Mouse (Mus musculus) 3134 (cell line): ENCODE data around the gene Acot7.

Source experiments
- DNase-seq: peaks from one replicate; pipeline ENCODE4 v3.0.0-alpha.2; 2011; ENCODE audit warnings: low spot score; ENCODE audit not compliant: insufficient read length; ENCODE audit errors: extremely low read depth

Acot7 gene

DNA sequence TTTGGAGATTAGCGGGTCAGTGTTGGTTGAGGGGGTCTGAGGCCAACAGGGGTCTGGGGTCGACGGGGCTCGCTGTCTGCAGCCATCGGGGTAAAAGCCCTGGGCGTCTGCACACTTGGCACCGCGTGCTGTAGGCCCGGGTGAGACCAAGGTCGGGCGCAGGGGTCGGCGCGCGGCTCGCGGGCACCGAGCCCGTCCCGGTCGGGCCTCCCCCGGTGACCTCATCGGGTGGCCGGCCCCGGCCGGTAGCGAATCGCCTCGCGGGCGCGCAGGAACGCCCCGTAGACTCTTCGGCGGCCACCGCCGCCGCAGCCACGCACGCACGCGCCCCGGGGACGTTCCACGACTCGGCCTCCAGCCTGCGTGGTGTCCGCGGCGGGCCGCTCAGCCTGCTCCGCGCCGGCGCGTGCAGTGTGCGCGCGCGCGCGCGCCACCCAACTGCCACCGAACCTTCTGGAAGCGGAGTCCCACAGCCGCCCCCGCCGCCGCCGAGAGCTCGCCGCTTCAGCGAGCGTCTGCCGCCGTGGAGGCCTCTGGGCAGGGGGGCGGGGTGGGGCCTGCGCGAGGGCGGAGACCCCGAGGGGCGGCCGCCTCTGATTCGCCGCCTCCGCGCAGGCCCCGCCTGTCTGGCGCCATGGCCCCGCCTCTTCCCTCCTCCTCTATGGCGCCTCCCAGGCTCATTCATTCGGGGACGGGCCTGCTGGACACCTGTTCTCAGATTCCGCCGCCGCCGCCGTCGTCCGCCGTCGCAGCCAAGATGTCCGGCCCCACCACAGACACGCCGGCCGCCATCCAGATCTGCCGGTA lies at the start of gene Acot7:
Gene Acot7 (plus strand): TSS at position 598 of the 807 bp plus-strand sequence.
- peak; percentile 86 for DNase-seq

DNA sequence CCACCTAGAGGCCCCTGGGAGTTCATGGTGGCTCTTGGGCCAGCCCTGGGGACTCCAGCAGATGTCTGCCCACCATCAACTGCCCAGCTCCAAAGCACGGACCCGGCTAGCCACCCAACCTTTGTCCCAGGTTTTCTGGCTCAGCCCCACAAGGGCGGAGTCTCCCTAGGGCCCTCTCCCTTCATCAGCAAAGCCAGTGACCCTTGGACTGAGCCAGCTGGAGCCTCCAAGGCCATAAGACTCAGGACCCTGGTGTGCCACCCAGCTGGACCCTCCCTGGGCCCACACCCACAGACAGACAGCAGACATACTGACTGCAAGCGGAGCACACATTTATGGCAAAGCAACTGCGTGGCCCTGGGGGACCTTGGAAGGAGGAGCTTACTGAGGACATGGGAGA lies 49.1 kb upstream of the Acot7 start:
- no peak for DNase-seq

DNA sequence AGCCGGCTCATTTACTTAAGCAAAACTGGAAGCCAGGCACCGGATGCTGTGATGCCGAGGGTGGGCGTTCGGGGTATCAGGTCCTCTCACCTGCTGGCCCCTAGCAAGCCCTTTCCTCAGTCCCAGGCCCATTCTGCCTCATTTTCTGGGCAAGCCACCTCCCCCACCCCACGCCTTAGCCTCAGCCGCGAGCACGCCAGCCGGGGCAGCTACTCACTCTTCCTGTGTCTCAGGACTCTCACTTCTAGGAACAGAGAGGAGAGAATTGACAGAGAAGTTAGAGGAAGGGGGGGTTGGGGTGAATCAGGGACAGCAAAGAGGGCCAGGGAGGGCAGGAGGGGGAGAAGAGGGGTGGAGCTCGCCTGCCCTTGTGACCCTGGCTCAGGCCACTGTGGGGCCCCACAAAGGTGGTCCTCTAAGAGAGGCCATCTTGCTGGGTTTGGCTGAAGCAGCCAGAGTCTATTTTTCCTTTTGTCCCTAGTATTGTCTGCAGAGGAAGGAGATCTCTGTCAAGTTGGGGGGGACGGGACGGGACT lies 48.5 kb upstream of the Acot7 start:
- no peak for DNase-seq

DNA sequence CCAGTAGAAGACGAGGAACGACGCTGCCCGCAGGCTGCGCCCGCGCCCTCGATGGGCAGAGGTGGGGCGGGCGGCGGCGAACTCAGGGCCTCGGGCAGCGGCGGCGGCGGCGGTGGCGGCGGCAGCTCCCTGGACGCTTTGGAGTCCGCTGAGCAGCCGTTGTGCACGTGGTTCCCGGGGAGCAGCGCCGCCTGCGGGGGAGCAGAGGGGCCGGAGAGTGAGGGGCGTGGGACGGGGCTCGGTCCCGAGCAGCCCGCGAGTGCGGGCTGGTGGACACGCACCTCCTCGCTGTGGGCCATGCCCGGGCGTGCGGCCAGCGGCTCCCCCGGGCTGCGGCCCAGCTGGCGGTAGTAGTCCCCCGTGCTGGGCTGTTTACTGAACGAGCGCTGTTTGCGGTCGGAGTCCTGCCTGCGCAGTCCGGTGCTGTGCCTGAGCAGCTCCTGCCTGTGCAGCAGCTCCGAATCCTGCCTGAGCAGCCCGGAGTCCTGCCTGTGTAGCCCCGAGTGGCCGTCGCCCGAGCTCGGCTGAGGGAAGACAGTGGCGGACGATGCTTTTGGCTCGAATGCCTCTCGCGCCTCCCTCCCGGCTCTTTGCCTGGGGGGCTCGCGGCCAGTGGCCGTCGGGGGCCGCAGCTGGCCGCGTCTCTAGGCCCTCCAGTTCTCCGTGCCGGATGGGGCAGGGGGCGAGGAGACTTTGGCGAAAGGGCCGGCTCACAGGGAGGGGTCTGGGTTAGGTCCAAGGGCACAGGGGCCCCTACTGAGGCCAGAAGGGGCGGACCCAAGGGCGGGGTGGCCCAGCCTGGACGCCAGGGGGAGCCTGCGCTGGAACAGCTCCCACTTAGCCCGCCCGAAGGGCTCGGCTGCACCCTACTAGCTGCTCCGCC lies 46.9 kb upstream of the Acot7 start:
- no peak for DNase-seq

DNA sequence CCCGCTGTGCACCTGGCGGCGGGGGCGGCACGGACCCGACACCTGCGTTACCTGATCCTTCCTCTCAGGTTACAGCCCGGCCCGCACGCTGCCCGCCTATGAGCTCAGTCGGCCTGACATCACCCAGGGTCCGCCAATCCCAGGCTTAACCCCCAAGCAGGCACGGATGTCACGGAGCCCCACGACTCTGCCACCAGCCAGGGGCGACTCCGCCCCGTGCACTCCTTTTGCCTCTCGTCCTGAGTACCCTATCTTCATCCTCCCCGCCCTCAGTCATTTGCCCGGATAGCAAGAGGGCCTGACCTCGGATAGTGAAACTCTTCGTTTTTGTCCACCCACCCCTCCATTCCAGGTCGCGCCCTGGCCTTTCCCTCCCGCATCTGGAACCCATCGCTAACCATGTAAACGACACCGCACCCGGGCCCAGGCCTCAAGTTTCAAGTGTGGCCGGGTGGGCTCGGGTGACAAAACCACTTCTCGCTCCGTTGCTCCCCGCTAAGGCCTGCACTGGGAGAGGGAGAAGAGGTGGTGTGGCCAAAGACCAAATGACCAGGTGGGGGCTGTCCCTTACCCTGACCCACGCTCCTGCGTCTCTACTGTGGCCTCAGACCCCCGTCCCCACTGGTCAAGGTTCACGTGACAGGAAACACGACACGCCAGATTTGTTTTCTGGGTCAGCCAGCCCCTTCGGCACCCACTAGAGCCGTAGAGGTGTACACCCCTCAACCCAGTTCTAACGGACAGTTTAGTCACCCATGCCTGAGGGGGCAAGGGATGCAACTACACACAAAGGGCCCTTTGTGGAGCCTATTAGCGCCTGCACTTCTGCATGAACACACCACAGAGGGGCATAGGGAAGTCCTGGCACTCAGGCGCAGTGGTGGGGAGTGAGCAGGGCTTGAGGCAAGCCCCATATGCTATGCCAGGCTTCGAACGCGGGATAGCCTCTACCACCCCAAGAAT lies 45.8 kb upstream of the Acot7 start:
- DNase-seq = no peak

DNA sequence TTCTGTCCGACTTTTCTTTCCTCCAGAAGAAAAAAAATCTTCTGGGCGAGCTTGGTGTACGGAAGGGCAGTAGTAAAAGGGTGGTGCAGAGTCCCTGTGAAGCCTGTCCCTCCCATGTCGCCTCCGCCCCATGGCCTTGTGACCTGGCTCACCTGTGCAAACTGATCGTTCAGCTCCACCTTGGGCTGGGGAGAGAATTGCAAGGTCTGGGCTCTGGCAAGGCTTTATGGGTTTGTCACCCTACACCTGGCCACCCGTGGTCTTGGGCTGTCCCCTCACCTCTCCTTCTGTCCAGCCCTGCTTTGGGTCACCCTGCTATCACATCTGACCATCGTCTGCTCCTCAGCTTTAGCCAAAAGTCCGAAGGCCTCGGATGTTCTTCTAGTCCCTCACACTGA lies 45.2 kb upstream of the Acot7 start:
- no peak for DNase-seq

DNA sequence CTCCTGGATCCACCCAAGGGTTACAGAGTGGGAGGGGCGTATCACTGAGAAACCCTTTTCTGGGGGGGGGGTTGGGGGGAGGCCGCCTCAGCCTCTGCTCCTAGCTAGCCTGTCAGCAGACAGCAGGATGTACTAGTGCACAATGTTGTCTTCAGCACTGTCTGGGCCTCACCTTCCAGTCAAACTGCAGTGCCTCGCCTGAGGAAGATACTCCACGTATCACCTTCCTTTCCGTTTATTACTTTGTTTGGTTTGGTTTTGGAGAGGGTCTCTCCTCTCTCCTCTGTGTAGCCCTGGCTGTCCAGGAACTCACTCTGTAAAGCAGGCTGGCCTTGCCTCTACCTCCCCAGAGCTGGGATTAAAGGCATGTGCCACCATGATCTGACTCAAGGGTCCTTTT lies 44.7 kb upstream of the Acot7 start:
- DNase-seq = no peak

DNA sequence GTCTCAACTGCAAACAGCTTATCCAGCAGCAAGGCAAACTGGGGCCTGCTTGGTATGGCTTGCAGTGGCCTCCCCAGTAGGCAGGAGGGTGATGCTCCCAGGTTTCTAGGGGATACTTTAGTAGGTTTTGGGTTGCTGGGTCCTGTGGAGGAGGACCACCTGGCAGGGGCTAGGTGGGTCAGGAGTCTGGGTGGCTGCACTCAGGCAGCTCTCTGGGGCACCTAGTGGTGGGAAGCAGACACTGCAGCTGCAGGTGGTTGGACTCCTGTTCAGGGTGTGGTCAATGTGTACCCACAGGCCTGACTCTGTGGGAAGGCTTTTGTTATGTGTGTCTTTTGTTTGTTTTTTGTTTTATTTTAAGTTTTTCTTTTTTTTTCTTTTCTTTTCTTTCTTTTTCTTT lies 43.4 kb upstream of the Acot7 start:
- no peak for DNase-seq

DNA sequence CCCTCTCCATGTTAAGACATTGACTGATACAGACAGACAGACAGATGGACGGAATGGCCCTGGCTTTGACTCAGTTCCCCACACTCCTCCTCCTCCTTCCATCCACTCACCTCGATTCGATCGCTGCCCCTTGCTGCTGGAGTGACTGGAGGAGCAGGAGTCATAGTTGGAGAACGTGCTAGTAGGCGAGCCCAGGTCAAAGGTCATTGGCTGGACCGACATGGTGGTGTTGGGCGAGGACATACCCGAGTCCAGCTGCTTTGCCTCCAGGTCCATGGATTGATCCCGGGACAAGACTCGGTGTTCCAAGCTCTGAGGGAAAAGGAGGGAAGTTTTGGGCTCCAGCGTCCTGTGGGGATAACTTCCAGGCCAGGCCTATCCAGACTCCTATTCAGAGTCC lies 42.6 kb upstream of the Acot7 start:
- DNase-seq = no peak

DNA sequence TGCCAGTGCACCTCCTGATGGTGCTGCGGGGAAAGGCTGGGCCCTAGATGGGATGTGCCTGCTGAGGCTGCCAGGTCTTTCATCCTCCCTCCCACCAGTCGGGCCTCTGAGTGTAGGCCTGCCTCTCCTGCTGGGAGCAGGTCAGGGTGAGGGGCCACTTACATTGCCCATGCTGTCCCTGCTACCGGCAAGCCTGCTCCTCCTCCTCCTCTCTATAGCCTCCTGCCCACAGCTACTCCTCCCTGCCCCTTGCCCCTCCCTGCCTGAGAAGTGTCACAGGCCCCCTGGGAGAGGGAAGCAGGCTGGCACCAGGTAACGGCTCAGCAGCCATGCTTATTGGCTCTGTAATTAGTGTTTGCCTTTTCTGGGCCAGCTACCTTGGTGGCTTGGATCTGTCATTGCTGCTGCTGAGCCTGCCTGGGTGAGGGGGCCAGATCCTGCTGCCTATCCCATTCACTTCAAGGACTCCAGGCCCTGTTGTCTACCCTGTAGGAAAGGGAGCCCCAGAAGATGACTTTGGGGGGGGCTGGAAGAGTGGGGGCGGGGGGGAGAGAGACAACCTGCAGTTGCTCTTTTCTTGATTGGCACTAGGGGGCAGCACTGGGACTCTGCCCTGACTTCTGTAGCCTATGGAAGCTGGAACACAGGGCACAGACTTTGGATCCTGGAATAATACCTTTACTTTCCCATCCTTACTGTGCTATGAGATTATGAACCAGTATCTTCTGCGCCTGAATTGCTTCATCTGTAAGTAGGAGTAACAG lies 41.6 kb upstream of the Acot7 start:
- DNase-seq = no peak

DNA sequence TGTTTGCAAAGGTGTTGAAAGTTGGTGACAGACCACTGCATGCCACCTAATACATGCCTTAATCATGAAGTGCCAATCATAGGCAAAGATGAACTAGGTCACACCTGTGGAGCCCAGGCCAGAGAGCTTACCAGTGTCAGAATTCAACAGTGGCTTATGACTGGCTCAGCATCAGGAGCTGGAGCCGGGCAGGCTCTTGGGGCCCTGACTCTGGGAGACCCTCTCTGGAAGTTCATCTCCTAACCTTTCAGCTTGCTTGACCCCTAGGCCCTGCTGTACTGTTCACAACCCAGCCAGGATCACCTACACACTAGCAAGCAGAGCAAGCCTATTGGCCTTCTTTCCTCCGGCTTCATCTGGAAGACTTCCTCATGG lies 41.1 kb upstream of the Acot7 start:
- no peak for DNase-seq

DNA sequence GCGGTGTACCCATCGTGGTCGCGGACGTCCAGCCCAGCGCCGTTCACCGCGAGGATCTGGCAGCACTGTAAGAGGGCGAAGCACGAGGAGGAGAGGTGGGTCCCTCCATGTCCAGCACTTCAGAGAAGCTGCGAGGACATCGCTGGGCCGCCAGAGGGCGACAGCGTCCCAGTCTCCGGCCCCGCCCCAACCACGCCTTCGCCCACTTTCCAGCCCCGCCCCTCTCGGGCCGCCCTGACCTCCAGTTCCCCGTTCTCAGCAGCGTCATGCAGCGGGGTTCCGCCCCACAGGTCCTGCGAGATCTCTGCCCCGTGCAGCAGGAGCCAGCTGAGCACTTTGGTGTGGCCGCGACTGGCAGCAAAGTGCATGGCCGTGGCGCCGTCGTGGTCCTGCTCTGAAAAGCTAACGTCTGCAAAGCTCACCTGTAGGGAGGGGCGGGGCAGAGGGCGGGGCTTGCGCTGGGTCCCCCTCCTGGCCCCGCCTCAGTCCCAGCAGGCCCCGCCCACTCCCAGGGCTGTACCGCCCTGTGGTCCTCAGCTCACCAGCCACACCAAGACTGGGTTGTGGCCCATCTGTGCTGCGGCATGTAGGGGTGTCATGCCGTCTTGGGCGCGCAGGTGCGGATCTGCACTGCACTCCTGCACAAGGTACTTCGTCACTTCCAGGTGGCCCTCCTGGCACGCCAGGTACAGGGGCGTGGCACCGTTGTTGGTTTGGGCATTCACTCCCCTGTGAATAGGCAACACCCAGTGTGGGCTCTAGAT lies 39.3 kb upstream of the Acot7 start:
- DNase-seq = peak; percentile 72

DNA sequence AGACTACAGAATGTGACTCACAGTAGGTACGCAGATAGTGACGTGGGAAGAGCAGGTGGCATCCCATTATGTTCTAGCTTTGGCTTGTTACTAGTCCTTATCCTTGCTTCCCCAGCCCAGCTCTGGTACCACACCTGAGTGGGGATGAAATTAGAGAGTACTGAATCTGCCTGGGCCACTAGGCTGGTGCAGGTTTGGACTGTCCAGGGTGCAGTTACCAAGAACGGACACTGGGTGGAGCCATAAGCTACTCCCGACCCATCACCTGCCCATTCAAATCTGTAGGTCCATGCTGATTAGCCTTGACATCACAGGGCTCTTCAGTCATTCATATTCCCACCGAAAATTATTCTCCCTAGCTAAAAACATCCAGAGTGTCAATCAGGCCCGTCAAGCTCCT lies 37.5 kb upstream of the Acot7 start:
- no peak for DNase-seq

DNA sequence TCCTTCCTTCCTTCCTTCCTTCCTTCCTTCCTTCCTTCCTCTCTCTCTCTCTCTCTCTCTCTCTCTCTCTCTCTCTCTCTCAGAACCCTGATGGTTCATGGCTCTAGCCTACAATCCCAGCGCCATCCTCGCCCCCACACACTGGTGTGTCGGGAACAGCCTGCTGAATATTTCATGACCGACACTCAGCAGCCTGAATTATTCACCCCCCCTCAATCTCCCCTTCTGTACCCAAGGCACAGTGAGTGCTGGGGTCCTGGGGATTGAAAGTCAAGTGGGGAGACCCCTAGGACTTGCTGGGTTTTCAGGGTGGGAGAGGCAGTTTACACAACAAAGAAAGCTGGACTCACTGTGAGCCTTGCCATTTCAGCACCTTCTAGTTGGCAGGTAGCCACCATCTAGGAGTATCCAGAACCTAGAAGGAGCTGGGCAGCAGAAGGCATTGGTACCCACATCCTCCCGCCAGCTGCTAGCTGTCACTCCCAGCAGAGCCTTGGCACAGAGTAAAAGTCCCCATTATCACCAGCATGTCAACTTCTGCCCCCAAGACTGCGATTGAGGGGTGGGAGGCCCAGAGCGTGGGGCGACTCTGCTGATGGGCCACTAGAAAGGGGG lies 36.3 kb upstream of the Acot7 start:
- DNase-seq = no peak

DNA sequence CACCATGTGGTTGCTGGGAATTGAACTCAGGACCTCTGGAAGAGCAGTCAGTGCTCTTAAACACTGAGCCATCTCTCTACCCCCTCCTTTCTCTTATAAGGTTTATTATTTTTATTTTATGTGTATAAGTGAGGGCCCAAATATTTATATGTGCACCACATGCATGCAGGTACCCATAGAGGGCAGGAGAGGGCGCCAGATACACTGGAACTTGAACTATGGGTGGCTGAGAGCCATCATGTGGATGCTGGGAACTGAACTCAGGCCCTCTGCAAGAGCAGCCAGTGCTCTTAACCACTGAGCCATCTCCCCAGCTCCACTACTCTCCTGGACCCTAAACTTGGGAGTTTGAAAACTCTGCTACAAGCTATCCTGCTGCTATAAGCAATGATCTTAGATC lies 34.3 kb upstream of the Acot7 start:
- no peak for DNase-seq

DNA sequence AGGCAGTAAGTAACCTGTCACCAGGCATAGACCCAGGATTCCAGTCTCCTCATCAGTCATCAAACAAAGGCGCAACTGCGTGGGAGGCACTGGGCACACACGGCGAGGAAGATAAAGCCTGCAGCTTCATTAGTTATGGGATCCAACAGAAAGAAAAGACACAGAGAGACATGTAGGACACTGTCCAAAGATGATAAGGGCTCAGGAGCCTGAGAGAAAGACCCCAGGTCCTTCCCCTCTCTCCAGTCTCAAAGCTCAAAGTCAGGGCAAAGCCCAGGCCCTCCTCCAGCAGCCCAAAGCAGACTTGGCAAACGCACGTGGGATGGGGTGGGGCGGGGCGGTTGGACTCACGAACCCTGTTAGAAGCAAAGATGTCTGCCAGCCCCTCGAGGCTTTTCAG lies 32.5 kb upstream of the Acot7 start:
- DNase-seq = no peak

DNA sequence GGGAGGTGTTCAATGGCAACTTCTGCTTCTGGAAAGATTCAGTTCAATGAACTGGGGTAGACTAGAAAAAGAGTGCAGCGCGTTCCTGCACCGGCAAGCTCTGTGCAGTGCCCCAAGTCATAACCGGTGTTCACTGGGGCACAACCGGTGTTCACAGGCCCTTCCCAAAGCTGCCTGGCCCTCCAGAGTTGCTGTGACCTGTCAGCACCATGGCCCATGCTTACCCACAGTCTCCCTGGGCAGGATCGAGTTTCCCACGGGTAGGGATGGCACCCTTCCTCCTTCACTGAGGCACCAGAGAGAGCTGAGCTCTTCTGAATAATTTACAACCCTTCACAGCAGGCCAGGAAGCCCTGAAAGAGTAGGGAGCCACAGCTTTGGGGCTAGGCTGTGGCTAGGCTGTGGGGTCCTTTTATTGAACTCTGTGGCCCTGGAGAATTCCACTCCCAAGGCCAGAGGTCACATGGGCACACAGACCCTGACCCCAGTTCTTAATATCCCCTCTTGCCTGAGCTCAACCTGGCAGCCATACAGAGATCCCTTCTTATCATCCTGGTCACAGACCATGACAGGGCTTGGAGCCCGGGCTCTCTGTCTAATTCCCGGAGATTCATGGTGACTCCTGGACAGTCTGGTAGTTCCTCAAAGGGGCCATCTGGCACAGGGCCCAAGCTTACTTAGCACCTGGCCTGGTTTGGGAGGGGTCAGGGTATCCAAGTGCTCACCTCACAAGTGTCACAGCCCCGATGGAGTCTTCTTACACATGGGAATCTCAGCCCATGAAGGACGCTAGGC lies 31.7 kb upstream of the Acot7 start:
- no peak for DNase-seq

DNA sequence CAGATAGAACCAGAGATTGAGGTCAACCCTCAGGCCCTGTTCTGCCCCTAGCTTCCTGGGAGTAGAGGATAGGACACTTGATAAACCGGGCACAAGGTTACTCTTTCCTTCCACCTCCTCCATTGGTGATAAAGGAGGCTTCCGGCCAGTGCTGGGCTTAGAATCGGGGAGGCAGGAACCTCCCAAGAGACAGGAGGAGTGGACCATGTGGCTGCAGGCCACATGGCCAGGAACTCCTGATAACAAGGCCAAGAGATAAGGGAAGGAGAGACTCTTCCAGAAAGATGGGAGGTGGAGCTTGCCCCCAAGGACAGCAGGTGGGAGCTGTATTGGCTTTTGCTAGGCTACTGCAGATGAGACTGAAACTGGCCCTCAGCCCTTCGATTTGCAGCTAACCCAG lies 27.4 kb upstream of the Acot7 start:
- no peak for DNase-seq
